Mouse (Mus musculus) liver, embryonic 12.5 days (tissue): ENCODE measurements around the gene Akap2. TPM values are rescaled to one million over a fixed set of nuclear protein-coding genes. Genes with fewer than 3 reads are reported as not detected.

Experiments
- ATAC-seq: fragments of 200-750 bp; cut with Nextera tagmentation; 2 replicates; pipeline ENCODE4 v1.8.0; 2017; ENCODE audit warnings: moderate number of reproducible peaks, mild to moderate bottlenecking, moderate library complexity
- H3K27ac ChIP-seq: fragments of 300-500 bp; sonication (generic); 2 replicates; pipeline ENCODE4 v1.5.1; 2016; ENCODE audit warnings: mild to moderate bottlenecking
- H3K27me3 ChIP-seq: fragments of 300-500 bp; sonication (generic); replicated peaks from 2 replicates; pipeline ENCODE4 v1.6.1; 2016; ENCODE audit warnings: mild to moderate bottlenecking, moderate library complexity
- H3K36me3 ChIP-seq: fragments of 300-500 bp; sonication (generic); 2 replicates; pipeline ENCODE4 v1.6.1; 2016; ENCODE audit warnings: mild to moderate bottlenecking, moderate library complexity
- H3K4me1 ChIP-seq: fragments of 300-500 bp; sonication (generic); 2 replicates; pipeline ENCODE4 v1.6.1; 2016
- H3K4me2 ChIP-seq: fragments of 300-500 bp; sonication (generic); 2 replicates; pipeline ENCODE4 v1.6.1; 2016; ENCODE audit warnings: mild to moderate bottlenecking, moderate library complexity
- H3K4me3 ChIP-seq: fragments of 300-500 bp; sonication (generic); 2 replicates; pipeline ENCODE4 v1.5.1; 2016; ENCODE audit warnings: mild to moderate bottlenecking, moderate library complexity
- H3K9ac ChIP-seq: fragments of 300-500 bp; sonication (generic); 2 replicates; pipeline ENCODE4 v1.6.1; 2016; ENCODE audit warnings: mild to moderate bottlenecking, moderate library complexity
- H3K9me3 ChIP-seq: fragments of 300-500 bp; sonication (generic); replicated peaks from 2 replicates; pipeline ENCODE4 v1.6.1; 2016; ENCODE audit warnings: mild to moderate bottlenecking, moderate library complexity
- WGBS: fragments of 180-500 bp; shearing (Covaris S2); methylation state at CpG from one replicate; pipeline ENCODE4 v1.1.7; 2016; ENCODE audit not compliant: insufficient replicate concordance; 5-methylcytosine and 5-hydroxymethylcytosine counted together
- polyA plus RNA-seq: library from polyadenylated mRNA; unstranded; fragments of >200 nt; fragmentation: Nextera tagmentation; extraction: Ambion mirVana; gene quantifications from 2 replicates; pipeline ENCODE4 v1.2.1, GENCODE M21; 2016

Gene Akap2
- polyA plus RNA-seq, 1 experiment from 2014 or later: 1.7 TPM

- no peak for ATAC-seq
- Histone ChIP-seq H3K36me3 (no peaks in the 10 kb centered on the region), H3K4me1 (peaks cover 19% of the 10 kb centered on the region), H3K4me2 (no peak overlapping the region), H3K27me3 (no peaks in the 10 kb centered on the region), H3K27ac (no peak overlapping the region), H3K9me3 (no peaks in the 10 kb centered on the region), H3K9ac (no peak overlapping the region), H3K4me3 (no peak overlapping the region)
- WGBS: 65% methylated on average over 4 of the region's 4 CpGs
Observed at GRCm38 (mm10) chr4:57809449-57809848, 92.0 kb downstream of the Akap2 start.

- peaks cover 19% of the 10 kb centered on the region for H3K4me1 ChIP-seq
- H3K36me3 ChIP-seq: no peaks in the 10 kb centered on the region
- peak overlapping the region; percentile 64; the same call in 1 of the 2 replicates for H3K27ac ChIP-seq
- H3K9me3 ChIP-seq: no peaks in the 10 kb centered on the region
- no peak overlapping the region for H3K4me3 ChIP-seq
- no peak overlapping the region for H3K4me2 ChIP-seq
- no peaks in the 10 kb centered on the region for H3K27me3 ChIP-seq
- no peak overlapping the region for H3K9ac ChIP-seq
- no peak for ATAC-seq
- 44% methylated on average over 1 of the region's 1 CpGs for WGBS
Observed at GRCm38 (mm10) chr4:57812075-57812474, 94.6 kb downstream of the Akap2 start.

GRCm38 (mm10) chr4:57812916-57813575 lies 95.6 kb downstream of the Akap2 start:
- no peak overlapping the region for H3K4me3 ChIP-seq
- 23% methylated on average over 7 of the region's 7 CpGs for WGBS
- H3K9me3 ChIP-seq: no peaks in the 10 kb centered on the region
- no peaks in the 10 kb centered on the region for H3K27me3 ChIP-seq
- 0 out of 2 replicates have a peak overlapping the region, but pooled peaks have one; percentile 14 for H3K4me2 ChIP-seq
- H3K27ac ChIP-seq: peak overlapping the region; percentile 64
- H3K9ac ChIP-seq: no peak overlapping the region
- H3K4me1 ChIP-seq: peaks cover 19% of the 10 kb centered on the region
- H3K36me3 ChIP-seq: no peaks in the 10 kb centered on the region
- ATAC-seq: peak; percentile 83

- Histone ChIP-seq H3K9ac (no peak overlapping the region), H3K27ac (peak overlapping the region; percentile 64; the same call in 1 of the 2 replicates), H3K36me3 (no peaks in the 10 kb centered on the region), H3K4me1 (peaks cover 19% of the 10 kb centered on the region), H3K9me3 (no peaks in the 10 kb centered on the region), H3K27me3 (no peaks in the 10 kb centered on the region), H3K4me3 (no peak overlapping the region), H3K4me2 (no peak overlapping the region)
- no peak for ATAC-seq
- 46% methylated on average over 4 of the region's 4 CpGs for WGBS
Observed at GRCm38 (mm10) chr4:57813576-57813945, 96.1 kb downstream of the Akap2 start.

- no peaks in the 10 kb centered on the region for H3K27me3 ChIP-seq
- no peak for ATAC-seq
- 68% methylated on average over 2 of the region's 2 CpGs for WGBS
Observed at GRCm38 (mm10) chr4:57815355-57815754, 97.9 kb downstream of the Akap2 start.

GRCm38 (mm10) chr4:57816146-57816545 lies 98.7 kb downstream of the Akap2 start:
- Histone ChIP-seq H3K9me3 (no peaks in the 10 kb centered on the region), H3K36me3 (no peaks in the 10 kb centered on the region), H3K9ac (no peak overlapping the region), H3K4me3 (no peak overlapping the region), H3K27ac (no peak overlapping the region), H3K4me2 (no peak overlapping the region), H3K27me3 (no peaks in the 10 kb centered on the region), H3K4me1 (peaks cover 19% of the 10 kb centered on the region)
- WGBS: 80% methylated on average over 8 of the region's 8 CpGs
- no peak for ATAC-seq

More at GRCm38 (mm10) chr4:57815355-57815754, 97.9 kb downstream of the Akap2 start:
- H3K4me2 ChIP-seq: no peak overlapping the region
- no peak overlapping the region for H3K27ac ChIP-seq
- H3K9me3 ChIP-seq: no peaks in the 10 kb centered on the region
- no peak overlapping the region for H3K9ac ChIP-seq
- peaks cover 19% of the 10 kb centered on the region for H3K4me1 ChIP-seq
- no peaks in the 10 kb centered on the region for H3K36me3 ChIP-seq
- H3K4me3 ChIP-seq: no peak overlapping the region

- Histone ChIP-seq H3K27me3 (no peaks in the 10 kb centered on the region), H3K4me1 (0 out of 2 replicates have a peak, but pooled peaks cover 3% of the 10 kb centered on the region), H3K27ac (no peak overlapping the region), H3K4me3 (no peak overlapping the region), H3K9me3 (no peaks in the 10 kb centered on the region), H3K4me2 (no peak overlapping the region), H3K9ac (no peak overlapping the region), H3K36me3 (no peaks in the 10 kb centered on the region)
- ATAC-seq: no peak
- WGBS: 81% methylated on average over 24 of the region's 24 CpGs
Observed at GRCm38 (mm10) chr4:57820839-57821374, 103.5 kb downstream of the Akap2 start.

- H3K36me3 ChIP-seq: no peaks in the 10 kb centered on the region
- H3K9me3 ChIP-seq: no peaks in the 10 kb centered on the region
- 47% methylated on average over 11 of the region's 11 CpGs for WGBS
- H3K4me2 ChIP-seq: no peak overlapping the region
- H3K27ac ChIP-seq: no peak overlapping the region
- ATAC-seq: no peak
- no peak overlapping the region for H3K9ac ChIP-seq
- H3K4me1 ChIP-seq: 0 out of 2 replicates have a peak, but pooled peaks cover 3% of the 10 kb centered on the region
- H3K4me3 ChIP-seq: no peak overlapping the region
- no peaks in the 10 kb centered on the region for H3K27me3 ChIP-seq
Observed at GRCm38 (mm10) chr4:57821556-57822356, 104.3 kb downstream of the Akap2 start.

- H3K36me3 ChIP-seq: no peaks in the 10 kb centered on the region
- H3K4me1 ChIP-seq: 0 out of 2 replicates have a peak, but pooled peaks cover 3% of the 10 kb centered on the region
- no peak overlapping the region for H3K9ac ChIP-seq
- H3K9me3 ChIP-seq: no peaks in the 10 kb centered on the region
- whole genome bisulfite sequencing: 75% methylated on average over 5 of the region's 5 CpGs
- no peaks in the 10 kb centered on the region for H3K27me3 ChIP-seq
- no peak overlapping the region for H3K4me2 ChIP-seq
- ATAC-seq: no peak
- no peak overlapping the region for H3K27ac ChIP-seq
- no peak overlapping the region for H3K4me3 ChIP-seq
Observed at GRCm38 (mm10) chr4:57822641-57823040, 105.2 kb downstream of the Akap2 start.

GRCm38 (mm10) chr4:57824626-57825240 lies 107.3 kb downstream of the Akap2 start:
- 55% methylated on average over 8 of the region's 8 CpGs for WGBS
- no peaks in the 10 kb centered on the region for H3K36me3 ChIP-seq
- no peak overlapping the region for H3K27ac ChIP-seq
- H3K4me2 ChIP-seq: no peak overlapping the region
- no peak for ATAC-seq
- H3K27me3 ChIP-seq: no peaks in the 10 kb centered on the region
- no peak overlapping the region for H3K4me3 ChIP-seq
- H3K4me1 ChIP-seq: 0 out of 2 replicates have a peak, but pooled peaks cover 3% of the 10 kb centered on the region
- no peaks in the 10 kb centered on the region for H3K9me3 ChIP-seq
- no peak overlapping the region for H3K9ac ChIP-seq

GRCm38 (mm10) chr4:57826272-57826671 lies 108.8 kb downstream of the Akap2 start:
- 0 out of 2 replicates have a peak, but pooled peaks cover 3% of the 10 kb centered on the region for H3K4me1 ChIP-seq
- H3K4me3 ChIP-seq: no peak overlapping the region
- H3K36me3 ChIP-seq: no peaks in the 10 kb centered on the region
- no peaks in the 10 kb centered on the region for H3K27me3 ChIP-seq
- no peak overlapping the region for H3K27ac ChIP-seq
- WGBS: 74% methylated on average over 7 of the region's 7 CpGs
- ATAC-seq: no peak
- no peak overlapping the region for H3K4me2 ChIP-seq
- no peak overlapping the region for H3K9ac ChIP-seq
- H3K9me3 ChIP-seq: no peaks in the 10 kb centered on the region

- peaks cover 8% of the 10 kb centered on the region; the same call in 1 of the 2 replicates for H3K4me1 ChIP-seq
- no peak overlapping the region for H3K27ac ChIP-seq
- H3K4me2 ChIP-seq: no peak overlapping the region
- 70% methylated on average over 9 of the region's 9 CpGs for WGBS
- no peaks in the 10 kb centered on the region for H3K36me3 ChIP-seq
- H3K27me3 ChIP-seq: no peaks in the 10 kb centered on the region
- H3K9ac ChIP-seq: no peak overlapping the region
- no peaks in the 10 kb centered on the region for H3K9me3 ChIP-seq
- ATAC-seq: no peak
- no peak overlapping the region for H3K4me3 ChIP-seq
Observed at GRCm38 (mm10) chr4:57829131-57829530, 111.7 kb downstream of the Akap2 start.
